Mouse (Mus musculus): ENCODE data around the gene Lpar1. TPM values are rescaled to one million over a fixed set of nuclear protein-coding genes. Genes with fewer than 3 reads are reported as not detected.
"Not testable (repeated sequence)": the region's sequence is repeated elsewhere in the genome, so short reads cannot be mapped to it uniquely, and the experiment has no call there.

Gene Lpar1
- polyA plus RNA-seq, 3 experiments from 2014 or later = not detected

DNA sequence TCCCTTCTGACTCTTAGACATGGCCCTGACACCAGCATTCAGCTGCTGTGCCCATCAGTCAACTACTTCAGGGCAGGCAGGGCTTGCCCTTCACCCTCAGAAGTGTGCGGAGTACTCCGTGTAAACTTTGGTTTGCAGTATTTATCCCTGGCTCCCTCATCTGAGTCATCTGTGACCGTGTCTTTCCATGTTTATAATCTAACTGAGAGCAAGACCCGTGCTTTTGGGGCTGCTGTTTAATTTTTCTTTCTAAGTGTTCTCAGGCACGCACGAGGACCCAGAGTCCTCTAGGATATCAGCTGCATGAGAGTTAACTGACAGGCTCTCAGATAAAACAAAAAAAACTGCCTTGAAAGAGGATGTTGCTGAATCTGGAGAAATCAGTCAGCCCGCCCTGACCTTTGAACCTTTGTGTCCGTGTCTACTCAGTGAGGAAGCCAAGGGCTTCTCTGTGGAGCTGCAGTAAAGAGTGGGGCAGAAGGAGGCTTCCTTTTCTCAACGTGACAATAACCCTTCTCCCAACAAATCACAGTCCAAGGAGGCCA lies 7.7 kb downstream of the Lpar1 start:
- ATAC-seq = no peak

DNA sequence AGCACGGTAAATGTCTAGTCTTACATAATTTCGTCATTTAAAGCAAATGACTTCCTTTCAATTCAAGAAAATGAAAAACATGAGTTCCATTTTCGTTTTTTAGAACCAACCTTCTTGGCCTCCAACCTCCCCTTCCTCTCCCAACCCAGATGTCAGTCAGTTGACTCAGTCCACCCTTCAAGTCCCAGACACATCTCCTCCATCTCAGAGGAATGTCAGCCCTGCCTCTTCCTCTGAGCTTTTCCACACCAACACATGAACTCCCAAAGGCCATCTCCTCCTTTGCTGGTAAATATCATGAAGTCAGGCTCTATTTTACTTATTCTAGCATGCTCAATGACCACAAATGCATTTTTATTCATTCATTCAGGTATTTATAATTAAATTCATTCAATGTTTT lies 10.5 kb downstream of the Lpar1 start:
- no peak for ATAC-seq

DNA sequence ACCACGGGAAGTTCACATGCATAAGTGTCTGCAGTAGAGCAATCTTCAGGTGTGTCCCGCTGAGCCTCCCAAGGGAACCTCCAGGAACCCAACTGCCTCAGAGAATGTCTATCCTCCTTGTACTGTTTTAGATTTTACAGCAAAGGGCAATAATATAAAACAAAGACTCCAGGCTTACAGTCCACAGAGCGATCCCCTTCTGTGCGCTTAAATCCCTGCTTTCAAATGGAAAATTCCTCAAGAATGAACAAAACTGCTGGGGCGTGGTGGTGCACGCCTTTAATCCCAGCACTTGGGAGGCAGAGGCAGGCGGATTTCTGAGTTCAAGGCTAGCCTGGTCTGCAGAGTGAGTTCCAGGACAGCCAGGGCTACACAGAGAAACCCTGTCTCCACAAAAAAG lies 11.0 kb downstream of the Lpar1 start:
- ATAC-seq = not testable (repeated sequence)

DNA sequence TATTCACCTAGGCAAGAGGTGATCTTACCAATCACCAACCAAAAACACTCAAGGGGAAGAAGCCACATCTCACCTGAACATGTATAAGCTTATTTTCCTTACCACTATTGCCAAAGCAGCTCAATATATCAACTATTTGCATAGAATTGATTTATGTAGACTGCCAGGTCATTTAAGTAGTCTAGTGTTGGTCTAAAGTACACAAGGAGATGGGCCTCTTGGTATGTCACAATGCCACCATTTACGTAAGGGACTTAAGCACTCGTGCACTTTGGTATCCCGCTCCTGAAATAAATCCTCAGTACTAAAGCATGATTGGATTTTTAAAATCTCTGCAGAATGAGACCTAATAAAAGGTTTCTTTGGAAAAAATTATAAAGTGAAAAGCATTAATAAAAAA lies 12.9 kb downstream of the Lpar1 start:
- ATAC-seq = no peak

DNA sequence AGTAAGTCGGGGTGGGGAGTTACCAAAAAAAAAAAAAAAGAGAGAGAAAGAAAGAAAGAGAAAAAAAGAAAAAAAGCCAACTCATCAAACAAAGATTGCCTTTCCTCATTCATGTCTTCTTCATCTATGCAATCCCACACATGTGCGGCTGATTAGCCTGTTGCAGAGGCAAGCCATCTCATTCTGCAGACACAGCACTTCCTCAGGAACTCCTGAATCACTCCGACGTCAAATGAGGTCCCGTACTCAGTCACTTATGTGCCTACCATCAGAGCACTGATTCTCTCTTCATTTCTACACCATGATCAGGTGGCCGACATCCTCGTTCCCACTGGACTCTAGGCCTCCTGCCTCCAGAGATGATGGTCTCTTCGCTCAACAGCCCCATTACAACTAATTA lies 13.3 kb downstream of the Lpar1 start:
- no peak for ATAC-seq

DNA sequence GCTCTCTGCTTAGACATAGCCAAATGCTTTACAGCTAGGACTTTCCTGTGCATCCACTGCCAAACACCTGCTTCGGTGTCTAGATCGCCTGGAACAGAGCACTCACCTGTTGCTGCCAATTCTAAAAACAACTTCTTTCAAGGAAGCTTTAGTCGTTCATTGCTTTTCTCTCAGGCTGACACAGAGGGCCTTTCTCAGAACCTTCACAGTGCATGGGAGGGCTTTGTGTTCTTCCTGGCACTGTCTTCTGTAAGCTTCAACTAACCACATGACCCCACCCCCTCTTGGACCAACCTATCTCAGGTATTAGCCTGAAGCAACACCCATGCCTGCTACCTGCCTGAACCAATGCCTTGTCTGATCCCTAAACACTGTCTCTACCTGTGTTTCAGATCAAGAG lies 15.0 kb downstream of the Lpar1 start:
- no peak for ATAC-seq

DNA sequence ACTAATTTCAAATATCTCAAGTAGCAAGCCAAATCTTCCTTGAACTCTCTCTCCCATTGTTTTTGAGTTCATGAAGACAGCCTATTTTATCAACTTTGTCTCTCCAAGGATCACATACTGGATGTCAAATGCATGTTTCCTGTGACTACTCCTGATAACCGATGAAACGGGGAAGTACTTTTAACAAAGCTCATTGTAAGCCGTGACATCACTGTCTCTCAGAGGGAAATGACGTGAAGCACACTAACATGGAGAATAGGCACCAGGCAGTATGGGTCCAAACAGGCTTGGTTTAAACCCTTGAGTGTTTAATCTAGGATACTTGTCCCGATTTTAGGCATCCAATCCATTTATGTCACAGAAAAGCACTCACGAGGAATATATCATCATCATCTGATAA lies 17.9 kb downstream of the Lpar1 start:
- no peak for ATAC-seq

DNA sequence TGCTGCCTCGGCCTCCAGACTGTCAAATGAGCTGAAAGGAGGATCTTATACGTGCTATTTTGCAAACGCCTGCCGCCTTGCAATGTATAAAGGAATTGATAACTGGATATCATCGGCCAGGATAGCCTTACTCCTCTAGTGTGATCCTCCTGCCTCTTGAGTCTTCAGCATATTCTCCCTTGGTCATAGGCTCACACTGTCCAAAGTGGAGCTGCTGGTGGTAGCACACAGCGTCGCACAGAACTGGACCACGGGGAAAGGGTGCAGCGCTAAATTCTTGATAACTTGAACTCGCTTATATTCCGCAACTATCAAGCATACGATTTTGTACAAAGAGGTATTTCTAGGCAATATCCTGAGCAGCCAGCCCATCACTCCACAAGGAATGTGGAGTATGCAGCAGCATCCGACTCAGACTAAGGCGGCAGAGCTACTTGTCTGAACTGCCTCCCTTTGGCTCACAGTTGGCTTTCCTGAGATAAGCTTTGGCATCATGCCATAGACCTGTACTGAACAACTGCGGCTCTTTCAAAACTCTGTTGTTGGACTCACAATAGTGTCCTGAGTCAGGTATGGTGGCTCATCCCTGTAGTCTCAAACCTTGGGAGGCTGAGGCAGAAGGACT lies 18.9 kb downstream of the Lpar1 start:
- no peak for ATAC-seq

DNA sequence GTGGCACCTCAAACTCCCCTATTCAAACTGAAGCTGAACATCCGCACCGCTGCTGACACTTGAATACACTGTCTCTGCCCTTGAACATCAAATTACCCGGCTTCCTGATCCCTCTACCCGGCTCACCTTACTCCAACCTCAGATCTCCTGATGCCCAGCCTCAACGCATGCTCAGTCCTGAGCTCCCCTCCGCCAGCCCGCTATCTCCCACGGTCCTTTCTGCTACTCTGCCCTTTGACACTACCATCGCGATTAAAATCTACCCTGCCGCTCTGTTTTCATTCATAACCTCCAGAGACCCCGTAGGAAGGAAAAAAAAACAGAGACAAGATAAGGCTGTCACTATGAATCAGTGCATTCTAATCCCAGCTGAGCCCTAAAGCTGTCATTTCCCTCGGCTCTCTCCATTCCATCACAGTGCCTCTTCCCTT lies 19.5 kb downstream of the Lpar1 start:
- no peak for ATAC-seq

DNA sequence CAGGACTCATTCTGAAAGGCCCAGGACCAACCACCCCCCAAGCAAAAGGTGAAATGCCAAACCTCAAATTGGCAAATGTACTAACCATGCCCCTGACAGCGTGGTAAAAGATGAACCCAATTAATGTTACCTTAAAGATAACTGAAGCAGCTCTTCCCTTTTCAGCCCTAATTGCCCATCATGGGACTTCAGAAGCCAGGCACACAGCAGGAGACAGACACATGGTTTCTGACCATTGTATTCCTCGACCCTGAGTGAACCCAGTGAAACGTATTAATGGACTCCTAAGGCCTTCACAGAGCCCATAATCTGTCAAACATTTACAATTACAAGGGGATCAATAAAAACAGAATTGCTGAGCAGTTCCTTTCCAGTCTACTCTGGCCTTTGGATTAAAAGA lies 20.2 kb downstream of the Lpar1 start:
- no peak for ATAC-seq

DNA sequence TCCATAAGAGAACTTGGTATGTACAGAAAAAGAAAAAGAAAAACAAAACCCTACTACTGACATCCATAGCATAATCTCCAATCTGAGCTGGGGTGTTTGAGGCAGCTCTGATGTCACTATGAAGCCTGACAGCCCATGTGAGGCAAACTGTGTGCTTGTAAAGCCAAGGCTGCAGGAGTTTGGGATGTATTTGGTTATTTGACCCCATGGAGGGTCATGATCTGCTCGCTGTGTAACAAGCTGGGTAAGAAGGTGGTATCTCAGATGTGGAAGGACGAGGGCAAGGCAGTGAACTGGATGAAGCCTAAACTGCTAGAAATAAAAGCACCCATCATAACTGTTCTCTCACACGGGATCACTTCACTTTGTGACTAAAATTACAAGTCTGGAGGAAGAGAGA lies 21.4 kb downstream of the Lpar1 start:
- no peak for ATAC-seq

DNA sequence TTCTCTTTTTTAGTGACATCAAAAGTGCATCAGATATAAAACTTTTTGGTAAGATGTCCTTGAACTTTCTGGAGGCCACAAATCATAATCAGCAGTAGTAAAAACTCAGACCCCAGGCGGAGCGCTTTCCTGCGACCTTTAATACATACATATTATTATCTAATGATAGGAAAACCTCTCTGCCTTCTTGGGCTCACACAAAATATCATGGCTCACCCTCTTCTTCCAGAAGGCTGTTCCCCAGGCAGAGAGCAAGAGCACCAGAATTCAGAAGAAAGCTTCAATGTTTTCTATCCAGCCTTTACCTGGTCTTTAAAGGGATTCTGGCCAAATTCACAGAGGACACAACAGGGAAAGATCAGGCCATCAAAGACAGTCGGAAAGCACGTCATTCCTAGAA lies 23.0 kb downstream of the Lpar1 start:
- ATAC-seq = no peak

DNA sequence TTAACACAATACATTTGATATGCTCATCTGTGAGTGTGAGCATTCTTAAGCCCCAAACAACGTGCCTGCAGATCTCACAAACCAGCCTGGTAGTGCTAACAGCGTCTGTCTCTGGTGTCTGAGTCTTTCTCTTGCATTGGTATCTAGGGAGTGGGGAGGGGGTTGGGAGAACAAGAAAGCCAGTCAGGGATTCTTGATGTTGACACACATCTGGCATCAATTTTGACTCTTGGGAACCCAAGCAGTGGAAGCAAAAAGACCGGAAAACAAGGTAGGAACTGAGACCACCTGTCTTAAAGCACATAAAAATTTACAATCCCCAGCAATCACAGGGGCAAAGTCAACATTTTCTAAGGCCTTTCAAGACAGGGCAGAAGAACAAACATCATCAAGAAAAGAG lies 23.4 kb downstream of the Lpar1 start:
- no peak for ATAC-seq

DNA sequence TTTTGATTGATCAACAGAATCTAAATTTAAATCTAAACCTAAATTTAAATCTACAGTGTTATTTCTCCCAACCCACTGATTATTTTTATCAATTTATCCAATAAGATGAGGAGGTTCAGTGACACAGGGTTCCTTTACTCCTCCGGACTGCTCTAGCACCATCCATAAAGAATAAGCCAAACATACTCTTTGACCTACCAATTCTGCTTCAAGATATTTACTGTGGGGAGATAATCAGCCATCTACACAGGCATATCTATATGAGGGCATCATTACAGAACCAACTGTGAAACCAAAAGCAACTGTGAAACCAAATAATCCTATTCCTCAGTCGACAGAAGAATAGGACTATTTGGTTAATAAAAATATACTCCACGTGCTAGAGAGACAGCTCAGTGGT lies 25.8 kb downstream of the Lpar1 start:
- no peak for ATAC-seq

DNA sequence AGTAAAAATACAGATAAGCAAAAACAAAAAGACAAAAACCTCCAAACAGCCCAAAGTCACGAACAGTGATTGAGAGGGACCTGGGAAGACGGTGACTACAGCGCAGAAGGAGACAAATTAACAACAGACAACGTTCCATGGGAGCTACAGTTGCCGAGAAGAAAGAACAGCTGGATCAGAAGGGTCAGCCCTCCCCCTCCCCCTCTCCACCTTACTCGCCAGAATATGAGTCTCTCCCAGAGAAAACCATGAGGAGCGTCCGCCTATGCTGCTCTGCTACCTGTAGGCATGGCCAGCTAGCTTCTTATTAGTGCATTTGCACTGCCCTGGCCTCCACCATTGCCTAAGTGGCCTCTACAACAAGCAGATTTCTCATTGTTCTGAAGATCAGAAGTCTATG lies 32.6 kb downstream of the Lpar1 start:
- ATAC-seq = no peak

DNA sequence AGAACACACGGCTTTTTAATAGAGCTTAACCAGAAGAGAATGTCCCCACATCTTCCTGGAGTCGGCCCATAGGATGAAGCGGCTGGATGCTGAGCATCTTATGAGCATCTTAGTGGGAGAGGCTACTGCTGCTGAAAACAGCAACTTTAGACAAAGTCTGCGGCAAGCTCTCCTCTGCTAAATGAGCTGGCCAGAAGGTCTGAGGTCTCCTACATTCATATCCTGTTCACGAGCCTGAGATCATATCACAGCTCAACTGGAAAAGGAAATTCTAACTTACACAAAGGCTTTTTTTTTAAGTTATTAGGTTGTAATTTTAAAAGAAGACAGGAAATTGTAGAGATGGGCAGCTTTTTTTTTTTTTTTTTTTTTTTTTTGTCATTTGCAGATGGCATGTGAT lies 33.2 kb downstream of the Lpar1 start:
- ATAC-seq = no peak

DNA sequence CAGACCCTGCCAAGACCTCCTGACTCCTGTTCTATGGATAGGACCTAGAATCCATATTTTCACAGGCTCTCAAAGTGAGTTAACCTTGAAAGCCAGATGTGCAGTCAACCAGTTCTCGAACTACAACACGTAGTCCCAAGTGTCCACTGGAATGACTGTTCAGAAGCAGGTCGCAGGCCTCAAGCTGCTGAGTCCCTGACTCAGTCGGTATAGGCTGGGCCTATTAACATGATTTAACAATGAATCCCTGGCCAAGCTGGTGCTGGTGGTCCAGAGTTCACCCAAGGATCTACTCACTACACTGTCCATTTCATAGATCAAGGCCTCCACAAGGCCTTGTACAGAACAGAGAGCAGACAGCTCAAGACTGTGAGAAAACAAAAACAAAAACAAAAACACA lies 33.8 kb downstream of the Lpar1 start:
- no peak for ATAC-seq

DNA sequence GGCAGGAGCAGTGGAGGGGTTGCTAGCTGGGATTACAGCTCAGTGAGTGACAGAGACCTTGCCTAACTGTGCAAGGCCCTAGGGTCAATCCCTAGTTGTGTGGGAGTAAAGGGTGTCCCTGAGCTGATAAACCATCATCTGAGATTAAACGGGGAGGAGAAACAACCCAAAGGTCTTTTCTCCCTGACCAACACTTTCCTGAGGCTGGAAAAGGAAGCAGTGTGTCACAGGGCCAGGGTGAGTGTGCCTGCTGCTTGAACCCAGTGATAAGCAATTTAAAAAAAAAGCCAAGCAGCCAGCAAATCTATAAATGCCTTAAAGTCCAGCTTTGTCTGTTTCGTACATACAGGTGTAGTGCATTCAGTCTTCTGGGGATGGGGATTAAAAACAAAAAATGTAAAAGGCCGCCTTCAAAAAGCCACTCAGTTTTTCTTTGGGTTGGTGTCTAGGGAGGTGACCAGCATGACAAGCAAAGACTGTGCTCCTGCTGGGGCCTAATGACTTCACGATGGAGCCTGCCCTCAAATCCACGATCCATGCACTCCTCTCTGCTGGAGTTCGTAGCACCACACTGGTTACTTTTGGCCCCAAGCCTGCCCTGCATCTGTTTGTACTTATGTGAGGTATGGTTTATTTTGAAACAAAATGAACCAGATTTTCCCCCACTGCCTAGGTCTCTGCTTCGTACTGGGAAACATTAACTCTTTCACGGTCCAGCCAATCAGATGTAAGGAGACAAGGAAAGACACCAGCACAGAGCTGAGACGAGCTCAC lies 35.3 kb downstream of the Lpar1 start:
- ATAC-seq = no peak

DNA sequence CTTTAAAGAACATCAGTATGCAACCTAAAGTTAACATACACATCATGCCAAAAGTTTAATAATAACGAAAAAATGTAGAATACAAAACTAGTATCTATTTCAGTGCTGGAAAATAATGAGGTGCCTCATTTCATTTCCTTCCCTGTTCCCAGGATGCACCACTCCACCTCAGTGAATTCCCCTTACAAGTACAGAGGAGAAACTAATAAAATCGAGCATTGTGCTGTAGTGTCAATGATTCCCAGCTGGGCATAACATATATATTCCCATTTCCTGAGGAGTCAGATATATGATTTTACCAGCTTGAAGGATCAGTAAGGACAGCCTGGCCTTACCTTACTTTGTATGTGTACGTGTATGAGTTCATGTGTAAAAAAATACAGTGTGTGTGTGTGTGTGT lies 36.9 kb downstream of the Lpar1 start:
- no peak for ATAC-seq

DNA sequence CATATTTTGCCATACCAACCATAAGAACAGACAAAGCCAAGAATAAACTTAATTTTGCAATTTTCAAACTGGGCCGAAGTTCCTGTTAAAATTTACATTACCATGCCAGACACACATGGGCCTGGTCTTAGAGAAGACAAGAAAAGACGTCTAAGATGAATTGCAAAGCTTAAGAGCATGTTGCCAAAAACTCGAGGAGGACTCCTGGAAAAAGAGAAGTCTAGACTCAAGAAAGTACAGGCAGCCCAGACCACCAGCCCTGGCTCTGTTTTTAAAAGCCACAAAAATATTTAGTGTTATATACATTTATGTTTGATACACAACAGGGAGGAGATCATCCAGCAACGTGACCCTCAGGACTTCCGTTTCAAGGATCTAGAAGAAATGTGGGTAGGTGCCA lies 37.5 kb downstream of the Lpar1 start:
- no peak for ATAC-seq

DNA sequence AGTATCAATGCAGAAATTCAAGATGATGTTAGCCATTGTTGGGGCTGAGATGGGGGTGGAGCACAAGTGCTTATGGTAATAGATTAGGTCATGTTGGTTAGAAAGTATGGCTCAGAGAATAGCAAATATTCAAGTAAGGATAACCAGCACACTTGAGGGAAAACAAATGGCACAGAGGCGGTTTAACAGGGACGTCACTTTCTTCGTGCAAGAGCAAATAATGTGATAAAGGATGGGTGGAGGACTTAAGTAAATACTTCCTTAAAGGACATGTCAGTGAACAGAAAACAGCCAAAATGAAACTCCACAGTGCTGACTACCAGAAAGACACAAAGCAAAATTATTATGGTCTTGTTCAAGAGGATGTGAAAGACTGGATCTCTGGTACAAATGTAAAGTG lies 42.1 kb downstream of the Lpar1 start:
- no peak for ATAC-seq

DNA sequence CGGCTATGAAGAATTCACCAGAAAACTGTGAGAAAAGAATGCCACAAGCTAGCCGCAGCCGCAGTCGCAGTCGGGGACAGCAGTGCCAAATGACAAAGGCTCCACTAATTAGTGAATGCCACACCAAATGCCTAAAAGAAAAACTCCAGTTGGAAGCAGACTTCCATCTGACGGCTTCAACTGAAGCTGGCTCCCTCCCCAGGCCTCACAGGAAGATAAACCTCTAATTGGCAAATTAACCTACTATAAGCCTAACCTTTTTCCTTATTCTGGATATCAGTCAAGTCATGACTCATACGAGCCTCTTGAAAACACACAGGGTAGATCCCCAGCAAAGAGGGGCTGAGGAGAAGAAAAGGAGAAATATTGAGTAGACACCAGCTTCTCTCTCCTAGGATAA lies 44.9 kb downstream of the Lpar1 start:
- no peak for ATAC-seq

DNA sequence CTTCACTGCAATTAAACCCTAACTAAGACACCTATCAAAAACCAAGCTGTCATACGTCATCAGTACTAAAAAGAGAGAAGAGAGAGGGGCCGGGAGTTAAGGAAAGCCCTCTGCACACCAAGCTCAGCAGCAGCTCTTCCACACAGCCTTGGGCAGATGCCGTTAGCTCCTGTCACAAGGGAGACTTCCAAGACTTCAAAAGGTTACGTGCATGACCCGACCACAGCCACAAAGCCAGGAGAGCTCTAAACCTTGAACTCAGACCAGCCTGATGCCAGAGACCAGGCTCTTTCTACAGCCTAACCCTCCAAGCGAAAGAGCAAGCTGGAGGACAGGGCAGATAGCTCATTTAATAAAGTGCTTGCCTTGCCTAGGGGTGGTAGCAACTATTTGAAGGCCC lies 46.2 kb downstream of the Lpar1 start:
- ATAC-seq = no peak

All from inflammation-experienced regulatory T-cells, adult 6 months (primary cell).